Mouse (Mus musculus) frontal cortex, postnatal 25 days (tissue): ENCODE results near the gene Brd3os.

ENCODE experiments used
- DNase-seq, 2 experiments: peaks; one replicate each; pipeline ENCODE4 v3.0.0; 2022; ENCODE audit warnings: low spot score in 2 of 2

The Brd3os gene

GRCm38 (mm10) chr2:27421293-27422068, 20.6 kb upstream of the Brd3os start:
- DNase-seq: no peak

- DNase-seq: no peak
Measured at GRCm38 (mm10) chr2:27423596-27423995, 18.5 kb upstream of the Brd3os start.

- DNase-seq: no peak
Measured at GRCm38 (mm10) chr2:27425161-27425611, 16.9 kb upstream of the Brd3os start.

- DNase-seq: no peak
Measured at GRCm38 (mm10) chr2:27425751-27426405, 16.2 kb upstream of the Brd3os start.

GRCm38 (mm10) chr2:27426406-27426854, 15.7 kb upstream of the Brd3os start:
- DNase-seq: no peak

- peak; percentile 51 to 60 for DNase-seq
Measured at GRCm38 (mm10) chr2:27426855-27427457, 15.2 kb upstream of the Brd3os start, which contains the start of gene Vav2. Gene Vav2 (minus strand): TSS chr2:27427033.

GRCm38 (mm10) chr2:27428071-27428470, 14.1 kb upstream of the Brd3os start:
- peak; percentile 86 for DNase-seq

- DNase-seq: no peak
Measured at GRCm38 (mm10) chr2:27430621-27431020, 11.5 kb upstream of the Brd3os start.

- no peak for DNase-seq
Measured at GRCm38 (mm10) chr2:27432599-27432998, 9.5 kb upstream of the Brd3os start.

- DNase-seq: no peak
Measured at GRCm38 (mm10) chr2:27437876-27438275, 4.2 kb upstream of the Brd3os start.

- DNase-seq: no peak
Measured at GRCm38 (mm10) chr2:27438281-27438680, 3.8 kb upstream of the Brd3os start.

- no peak for DNase-seq
Measured at GRCm38 (mm10) chr2:27442708-27443449, 755 bp downstream of the Brd3os start.

GRCm38 (mm10) chr2:27443450-27443708, 1.3 kb downstream of the Brd3os start:
- no peak for DNase-seq

- no peak for DNase-seq
Measured at GRCm38 (mm10) chr2:27445910-27446309, 3.8 kb downstream of the Brd3os start.

GRCm38 (mm10) chr2:27446812-27447211, 4.7 kb downstream of the Brd3os start:
- DNase-seq: no peak

GRCm38 (mm10) chr2:27447782-27448181, 5.7 kb downstream of the Brd3os start:
- DNase-seq: no peak

GRCm38 (mm10) chr2:27450226-27450625, 8.1 kb downstream of the Brd3os start:
- DNase-seq: no peak

GRCm38 (mm10) chr2:27459735-27460134, 17.6 kb downstream of the Brd3os start:
- no peak for DNase-seq

GRCm38 (mm10) chr2:27460163-27460562, 18.0 kb downstream of the Brd3os start:
- DNase-seq: no peak

- no peak for DNase-seq
Measured at GRCm38 (mm10) chr2:27460651-27461050, 18.5 kb downstream of the Brd3os start.

GRCm38 (mm10) chr2:27461881-27462660, 19.9 kb downstream of the Brd3os start:
- no peak for DNase-seq
